Mouse (Mus musculus): ENCODE measurements around the gene Foxk2.
A peak's percentile ranks its signal among the peaks of the same experiment; 100 is the strongest.

Gene Foxk2

DNA sequence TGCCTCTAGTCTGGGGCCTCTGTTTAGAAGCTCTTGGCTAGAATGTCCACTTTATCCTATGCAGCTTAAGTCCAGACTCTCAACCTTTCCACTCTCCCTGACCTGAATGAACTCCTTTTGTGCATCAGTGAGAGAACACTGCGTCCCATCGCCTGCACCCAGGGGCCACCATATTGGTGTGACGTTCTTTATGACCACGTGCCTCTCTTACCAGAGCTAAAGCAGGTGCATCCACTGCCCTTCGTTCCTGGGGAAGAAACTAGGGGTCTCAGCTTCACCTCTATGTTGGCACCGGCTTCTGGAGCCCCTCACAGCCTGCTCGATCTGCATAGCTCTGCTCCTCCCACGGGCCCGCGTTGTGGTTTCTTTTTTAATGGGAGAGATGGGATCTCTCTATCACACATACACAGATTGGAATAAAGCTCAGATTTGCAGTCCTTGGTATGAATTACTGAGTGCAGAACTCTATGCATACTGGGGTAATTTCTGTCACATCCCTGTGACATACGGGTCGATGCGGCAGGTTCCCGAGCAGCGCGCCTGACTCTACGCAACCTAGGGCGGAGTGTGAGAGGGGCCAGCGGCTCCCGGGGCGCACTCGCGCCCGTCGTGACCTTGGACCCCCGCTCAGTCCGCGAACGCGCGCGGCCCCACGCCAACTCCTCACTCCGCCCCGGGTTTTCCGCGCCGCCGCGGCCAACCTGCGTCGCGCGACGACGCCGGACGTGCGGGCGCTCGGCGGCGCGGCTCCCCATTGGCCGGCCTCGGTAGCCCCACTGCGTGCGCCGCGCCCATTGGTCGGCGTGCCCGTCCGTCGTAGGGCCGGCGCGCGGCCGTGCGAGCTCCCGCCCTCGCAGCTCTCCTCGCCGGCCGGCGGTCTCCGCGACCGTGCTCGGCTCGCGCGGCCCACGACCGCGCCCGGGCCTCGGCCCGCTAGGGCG lies at the start of gene Foxk2:
TSS of gene Foxk2 (plus strand) at position 831 of the 941 bp plus-strand sequence.
- peak; percentile 91 for DNase-seq (ENCODE audit: low spot score)

DNA sequence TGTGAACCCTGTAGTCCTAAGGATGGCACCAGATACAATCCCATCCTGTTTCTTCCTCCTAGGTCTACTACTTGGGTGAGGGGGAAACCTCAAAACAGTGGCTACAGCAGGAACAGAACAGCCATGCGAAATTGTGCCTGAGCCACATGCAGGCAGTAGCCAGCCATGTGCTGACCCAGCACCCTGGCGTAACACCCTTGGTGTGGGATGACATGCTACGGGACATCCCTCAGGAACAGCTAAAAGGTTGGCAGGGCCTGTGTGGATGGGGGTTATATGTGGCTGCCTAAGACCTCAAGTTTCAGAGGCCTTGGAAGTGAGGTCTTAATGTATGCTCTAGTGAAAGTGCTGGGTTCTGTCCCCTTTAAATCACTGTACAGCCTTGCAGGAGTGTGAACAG lies 43.0 kb upstream of the Foxk2 start:
- DNase-seq (ENCODE audit: low spot score): no peak

DNA sequence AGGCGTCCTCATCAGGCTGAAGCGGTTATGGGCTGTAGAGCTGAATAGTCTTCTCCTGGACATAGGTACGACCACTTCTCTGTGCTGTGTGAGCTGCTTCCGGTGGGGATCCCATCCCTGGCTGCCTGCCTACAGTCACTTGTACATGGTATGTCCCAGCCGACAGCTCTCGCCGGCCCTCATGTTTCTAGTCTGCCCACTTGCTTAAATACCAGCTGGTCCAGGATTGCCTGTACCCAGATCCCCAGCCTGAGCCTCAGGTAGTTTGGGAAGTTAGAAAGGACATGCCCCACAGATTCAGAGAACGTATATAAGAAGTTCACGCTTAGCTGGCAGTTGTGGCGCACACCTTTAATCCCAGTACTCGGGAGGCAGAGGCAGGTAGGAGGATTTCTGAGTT lies 40.0 kb upstream of the Foxk2 start:
- DNase-seq (ENCODE audit: low spot score): no peak

DNA sequence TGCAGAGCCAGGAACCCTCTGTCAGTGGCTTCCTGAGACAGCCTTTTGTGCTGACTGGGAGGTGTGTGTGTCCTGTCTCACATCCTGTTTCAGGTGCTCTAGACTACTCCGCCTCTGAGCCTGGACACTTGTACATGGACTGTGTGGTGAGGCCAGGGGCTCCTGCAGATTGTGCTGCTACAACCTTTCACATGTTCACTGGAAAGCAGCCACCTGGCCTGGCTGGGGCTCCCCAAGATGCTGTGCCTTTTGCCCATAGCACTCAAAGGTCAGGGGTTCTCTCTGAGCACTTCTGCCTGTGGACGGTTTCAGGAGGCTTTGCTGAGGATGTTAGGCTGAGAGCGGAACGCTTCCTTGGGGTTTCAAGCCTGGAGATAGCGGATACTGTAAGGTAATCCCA lies 39.0 kb upstream of the Foxk2 start:
- no peak for DNase-seq (ENCODE audit: low spot score)

DNA sequence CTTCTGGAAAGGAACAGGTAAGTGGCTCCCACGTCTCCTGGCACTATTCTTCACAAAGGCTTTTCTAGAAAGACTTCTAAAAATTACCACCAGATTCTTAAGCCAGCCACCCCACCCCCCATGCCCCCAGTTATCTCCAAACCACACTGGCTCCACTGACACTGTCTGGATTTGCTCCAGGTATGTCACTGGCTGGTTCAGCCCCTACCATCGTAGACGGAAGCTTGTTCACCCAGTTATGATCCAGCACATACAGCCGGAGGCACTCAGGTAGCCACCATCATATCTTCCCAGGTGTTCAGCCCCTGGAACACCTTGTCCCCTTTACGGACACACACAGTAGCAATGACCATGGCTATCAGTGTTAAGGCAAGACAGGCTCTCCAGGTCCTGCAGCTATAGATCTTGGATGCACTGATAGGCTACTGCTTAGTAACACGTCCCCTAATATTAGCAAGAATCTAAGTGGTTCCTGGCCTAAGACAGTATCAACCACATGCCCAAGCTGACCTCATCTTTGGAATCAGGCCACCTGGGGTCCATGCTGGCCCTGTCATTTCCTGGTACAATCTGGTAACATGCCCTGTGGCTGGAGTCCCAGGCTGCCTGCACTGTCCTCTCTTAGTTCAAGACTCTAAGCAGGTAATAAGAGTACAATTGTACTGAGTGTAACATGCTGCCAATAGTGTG lies 38.3 kb upstream of the Foxk2 start:
- DNase-seq (ENCODE audit: low spot score): no peak

DNA sequence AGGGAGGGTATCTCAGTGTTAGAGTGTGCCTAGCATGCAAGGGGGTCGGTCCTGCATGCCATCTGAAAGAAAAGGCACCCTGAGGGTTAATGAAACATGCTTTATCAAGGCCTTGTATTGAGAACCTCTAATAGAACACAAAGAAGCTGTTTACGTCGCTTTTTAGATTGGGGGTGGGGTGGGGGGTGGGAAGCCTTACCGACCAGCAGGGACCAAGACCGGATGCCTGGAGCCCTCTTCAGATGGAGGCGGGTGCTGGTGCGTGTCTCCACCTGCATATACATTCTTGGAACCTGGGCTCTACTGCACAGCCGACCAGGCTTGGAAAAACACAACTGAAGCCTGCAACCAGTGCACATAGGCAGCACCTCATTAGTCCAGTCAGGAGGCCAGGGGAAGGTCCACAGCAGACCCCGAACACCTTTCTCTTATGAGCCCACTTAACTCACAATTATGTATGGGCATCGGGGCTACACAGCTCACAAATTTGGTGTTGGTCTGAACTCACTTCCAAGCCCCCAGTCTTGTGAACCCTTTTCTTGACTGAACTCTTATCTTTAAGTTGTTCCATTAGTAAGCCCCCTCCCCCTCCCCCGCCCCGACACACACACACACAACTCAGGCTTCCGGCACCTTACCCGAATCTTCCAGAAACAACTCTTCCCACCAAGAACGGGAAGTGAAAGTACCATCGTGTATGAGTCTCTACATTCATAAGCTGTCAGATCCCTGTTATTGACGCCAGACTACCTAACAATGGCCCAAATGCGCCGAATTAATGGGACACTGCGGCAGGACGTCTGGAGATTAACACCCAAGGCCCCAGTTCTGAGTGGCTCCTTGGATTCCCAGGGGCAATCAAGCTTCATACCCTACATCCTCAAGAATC lies 31.4 kb upstream of the Foxk2 start:
- no peak for DNase-seq (ENCODE audit: low spot score)

DNA sequence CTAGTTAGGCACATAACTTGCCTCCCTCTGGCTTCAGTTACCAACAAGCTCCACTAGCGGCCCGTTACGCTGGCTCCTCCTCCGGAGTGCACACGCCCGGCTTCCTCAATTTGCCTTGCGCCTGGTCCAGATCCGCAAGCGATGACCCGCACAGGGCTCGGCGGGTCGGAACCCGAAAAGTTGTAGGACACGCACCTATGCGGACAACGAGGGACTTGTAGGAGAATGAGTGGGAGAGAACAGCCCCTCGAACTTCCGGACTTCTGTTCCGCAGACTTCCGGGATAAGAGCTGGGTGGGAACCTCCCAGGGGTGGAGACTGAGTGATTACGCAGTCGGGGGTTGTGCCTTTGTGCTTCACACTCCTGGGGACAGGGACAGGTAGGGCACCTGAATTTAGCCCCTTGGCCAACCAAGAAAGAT lies 30.8 kb upstream of the Foxk2 start, which contains the start of gene Cybc1:
TSS of gene Cybc1 (minus strand) at position 305 of the 422 bp plus-strand sequence.
- peak; percentile 70 for DNase-seq (ENCODE audit: low spot score)

DNA sequence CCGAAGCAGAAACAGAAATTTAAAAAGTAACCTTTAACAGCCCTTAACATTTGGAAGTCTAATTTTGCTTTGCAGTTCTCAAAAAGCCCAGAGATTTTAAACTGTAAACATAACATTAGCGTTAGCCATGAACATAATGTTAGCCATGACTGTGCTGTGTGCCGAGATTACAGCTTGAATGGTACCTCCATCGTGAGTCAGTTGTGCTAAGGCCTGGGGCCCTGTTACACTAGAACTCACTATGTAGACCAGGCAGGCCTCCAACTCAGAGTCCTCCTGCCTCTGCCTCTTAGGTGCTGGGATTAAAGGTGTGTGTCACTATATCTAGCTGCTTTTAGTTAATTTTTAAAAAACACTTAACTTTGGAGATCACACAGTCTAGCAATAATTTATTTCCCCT lies 28.6 kb upstream of the Foxk2 start:
- DNase-seq (ENCODE audit: low spot score): no peak

DNA sequence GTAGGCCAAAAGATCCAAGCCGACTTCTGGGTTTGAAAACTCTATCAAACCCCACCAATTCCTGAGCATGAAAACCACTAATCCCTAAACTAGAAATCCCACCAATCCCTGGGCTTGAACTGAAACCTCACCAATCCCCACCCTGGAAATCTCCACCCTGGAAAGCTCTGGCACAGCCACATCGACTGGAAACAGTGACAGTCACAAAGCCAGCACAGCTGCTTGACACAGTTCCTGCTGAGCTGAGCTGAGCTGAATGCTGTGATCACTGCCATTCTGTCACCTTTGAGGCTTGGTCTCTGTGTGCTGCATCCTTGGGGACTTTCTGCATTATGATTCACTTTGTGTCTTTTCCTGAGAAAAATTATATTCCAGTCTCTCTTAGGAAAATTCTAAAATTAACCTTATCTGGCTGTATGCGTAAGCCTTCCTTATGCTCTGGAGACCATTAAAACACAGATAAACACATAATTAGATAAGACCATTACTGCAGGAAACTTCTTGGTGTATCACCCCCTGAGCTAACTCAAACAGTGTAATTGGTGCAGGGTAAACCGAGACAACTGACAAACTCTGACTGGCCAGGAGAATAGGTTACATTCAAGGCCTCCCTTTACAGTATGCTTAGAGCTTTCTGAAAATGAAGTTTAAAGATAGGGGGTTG lies 28.0 kb upstream of the Foxk2 start:
- no peak for DNase-seq (ENCODE audit: low spot score)

DNA sequence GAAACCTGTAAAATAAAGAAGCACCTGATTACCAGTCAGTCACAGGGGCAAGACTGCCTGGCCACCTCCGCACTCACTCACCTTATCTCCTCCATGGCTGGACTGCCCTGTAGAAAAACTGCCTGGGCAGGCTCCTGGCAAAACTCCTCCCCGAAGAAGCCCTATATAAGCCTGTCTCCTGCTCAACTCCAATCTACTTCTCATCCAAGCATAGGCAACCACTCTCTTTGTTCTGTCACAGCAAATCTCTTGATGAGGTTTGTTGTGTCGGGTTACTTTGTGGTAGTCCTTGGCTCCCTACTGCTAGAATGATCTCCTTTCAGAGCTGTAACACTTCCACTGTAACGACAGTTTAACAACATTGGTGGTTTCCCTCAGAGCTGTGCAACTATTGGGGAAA lies 27.1 kb upstream of the Foxk2 start:
- DNase-seq (ENCODE audit: low spot score): no peak

DNA sequence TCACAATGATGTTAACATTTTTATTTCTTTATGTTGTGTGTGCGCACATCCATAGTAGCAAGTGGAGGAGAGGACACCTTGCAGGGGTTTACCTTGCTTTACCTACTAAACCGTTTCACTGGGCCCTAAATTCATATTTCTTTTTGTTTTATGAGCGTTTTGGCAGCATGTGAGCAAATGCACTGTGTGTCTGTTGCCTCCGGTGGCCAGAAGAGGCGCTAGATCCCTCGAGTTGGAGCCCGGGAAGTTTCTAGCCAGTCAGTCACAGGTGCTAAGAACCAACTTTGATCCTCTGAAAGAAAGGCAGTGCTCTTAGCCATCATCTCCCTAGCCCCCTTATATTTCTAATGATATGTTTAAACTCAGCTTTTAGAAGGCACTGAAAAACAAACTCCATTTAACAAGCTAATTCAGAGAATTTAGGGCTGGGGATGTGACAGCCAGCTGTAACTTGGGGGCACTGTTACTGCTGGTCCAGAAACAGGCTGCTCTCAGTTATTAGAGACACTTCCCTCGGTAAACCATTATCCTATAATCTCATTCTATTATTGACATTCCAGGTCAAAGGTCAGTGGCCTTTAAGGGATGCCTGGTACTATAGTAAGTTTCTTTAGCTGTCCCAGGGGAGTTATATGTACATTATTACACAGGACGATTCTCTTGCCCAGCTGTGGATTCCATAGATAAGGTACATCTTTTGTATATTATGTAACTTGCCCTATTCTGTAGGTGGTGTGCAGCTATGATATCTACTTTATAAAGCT lies 24.1 kb upstream of the Foxk2 start:
- DNase-seq (ENCODE audit: low spot score): no peak

DNA sequence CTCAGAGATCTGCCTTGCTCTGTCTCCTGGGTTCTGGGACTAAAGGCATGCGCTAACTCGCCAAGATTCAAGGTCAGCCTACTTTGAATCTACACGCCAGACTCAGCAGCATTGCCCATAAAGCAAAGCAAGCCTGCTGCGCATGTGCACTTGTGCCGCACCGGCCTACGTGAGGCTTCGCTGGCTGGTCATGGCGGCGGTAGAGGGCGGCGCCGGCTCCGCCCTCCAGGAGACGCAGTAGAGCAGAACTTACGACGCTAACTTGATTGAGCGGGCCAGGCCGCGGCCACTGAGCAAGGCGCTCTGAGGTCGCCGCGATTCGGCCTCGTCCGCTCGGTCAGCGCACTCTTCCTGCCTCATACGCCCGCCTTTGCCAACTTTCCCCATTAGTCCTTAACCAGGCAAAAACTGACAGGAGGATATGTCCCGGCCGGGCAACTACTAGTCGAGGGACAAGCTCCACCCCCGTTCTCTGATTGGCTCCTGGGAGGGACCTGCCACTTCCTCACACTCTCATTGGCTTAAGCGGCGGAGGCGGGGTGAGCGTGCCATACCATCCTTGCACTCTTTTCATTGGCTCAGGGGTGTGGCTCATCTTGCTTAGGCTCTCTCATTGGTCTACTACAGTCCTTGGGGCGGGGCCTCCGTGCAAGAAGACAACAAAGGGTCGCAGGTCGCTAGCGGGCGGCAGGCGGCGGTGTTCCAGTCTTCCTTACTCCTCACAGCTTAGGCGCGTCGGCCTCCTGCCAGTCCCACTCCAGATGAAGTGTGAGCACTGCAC lies 23.0 kb upstream of the Foxk2 start, which contains the start of gene Narf:
TSS of gene Narf (plus strand) at position 690 of the 781 bp plus-strand sequence.
- DNase-seq (ENCODE audit: low spot score): peak; percentile 100

DNA sequence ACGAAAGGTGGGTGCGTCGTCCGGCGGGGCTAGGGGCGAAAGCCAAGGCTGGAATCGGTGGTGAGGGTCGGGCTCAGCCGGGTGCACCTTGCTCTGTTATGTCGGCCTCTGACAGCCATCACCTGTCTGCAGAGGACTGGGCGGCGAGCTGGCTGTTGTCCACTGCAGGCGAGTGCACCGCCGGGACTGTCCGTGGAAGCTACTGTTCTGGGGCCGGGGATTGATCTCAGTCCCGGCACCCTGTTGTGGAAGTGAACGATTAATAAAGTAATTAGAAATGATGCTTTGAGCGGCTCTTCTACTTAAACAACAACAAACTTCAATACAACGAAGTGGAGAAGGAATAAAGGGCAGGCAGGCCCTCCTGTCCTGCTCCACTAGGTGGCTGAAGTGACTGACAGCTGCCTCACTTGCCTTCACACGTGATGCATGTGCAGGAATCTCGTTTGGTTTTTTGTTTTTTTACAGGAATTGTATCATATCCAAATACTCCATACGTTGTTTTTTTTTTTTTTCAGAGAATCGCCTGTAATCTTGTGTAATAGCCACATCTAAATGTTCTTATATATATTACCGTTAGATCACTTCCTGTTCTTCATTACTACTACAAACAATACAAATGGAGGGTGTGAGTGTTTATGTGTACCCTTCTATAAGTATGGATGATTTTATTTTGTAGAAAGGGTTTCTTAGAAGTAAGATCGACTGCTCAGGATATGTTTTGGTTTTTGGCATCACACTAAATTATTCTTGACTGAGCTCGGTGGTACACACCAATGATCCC lies 22.3 kb upstream of the Foxk2 start:
- DNase-seq (ENCODE audit: low spot score): peak; percentile 39

DNA sequence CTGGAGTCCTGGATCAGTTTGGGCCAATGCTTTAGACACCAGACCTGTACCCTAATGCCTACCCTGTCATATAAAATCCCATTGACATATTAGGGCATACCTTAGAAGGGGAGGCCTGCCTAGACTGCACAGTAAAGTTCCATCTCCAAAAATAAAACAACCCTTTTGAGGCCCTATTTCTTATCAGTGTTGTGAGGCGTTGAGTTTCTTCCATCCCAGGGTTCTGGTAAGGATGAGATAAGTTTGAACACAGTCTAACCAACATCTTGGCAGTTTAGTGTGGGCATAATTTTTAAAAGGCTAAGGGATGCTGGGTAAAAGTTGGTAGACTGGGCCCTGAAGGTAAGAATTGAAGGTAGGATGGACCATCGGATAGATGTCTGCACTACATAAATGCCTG lies 20.1 kb upstream of the Foxk2 start:
- no peak for DNase-seq (ENCODE audit: low spot score)

DNA sequence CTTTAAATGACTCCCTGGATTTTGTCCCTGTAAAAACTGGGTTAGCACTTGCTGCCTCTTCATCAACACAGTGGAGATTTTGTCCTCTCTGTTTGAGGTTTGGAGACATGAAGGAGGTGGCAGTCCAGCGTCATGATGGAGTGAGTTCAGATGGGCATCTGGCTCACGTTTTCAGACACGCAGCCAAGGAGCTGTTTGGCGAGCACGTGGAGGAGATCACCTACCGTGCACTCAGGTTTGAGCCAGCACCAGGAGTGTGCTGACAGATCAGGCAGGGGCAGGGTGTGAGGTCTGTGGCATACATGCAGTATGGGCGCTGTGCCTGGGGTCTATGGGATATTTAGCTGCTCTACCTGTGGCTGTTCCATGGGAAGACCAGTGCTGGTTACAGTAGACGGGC lies 9.6 kb upstream of the Foxk2 start:
- no peak for DNase-seq (ENCODE audit: low spot score)

DNA sequence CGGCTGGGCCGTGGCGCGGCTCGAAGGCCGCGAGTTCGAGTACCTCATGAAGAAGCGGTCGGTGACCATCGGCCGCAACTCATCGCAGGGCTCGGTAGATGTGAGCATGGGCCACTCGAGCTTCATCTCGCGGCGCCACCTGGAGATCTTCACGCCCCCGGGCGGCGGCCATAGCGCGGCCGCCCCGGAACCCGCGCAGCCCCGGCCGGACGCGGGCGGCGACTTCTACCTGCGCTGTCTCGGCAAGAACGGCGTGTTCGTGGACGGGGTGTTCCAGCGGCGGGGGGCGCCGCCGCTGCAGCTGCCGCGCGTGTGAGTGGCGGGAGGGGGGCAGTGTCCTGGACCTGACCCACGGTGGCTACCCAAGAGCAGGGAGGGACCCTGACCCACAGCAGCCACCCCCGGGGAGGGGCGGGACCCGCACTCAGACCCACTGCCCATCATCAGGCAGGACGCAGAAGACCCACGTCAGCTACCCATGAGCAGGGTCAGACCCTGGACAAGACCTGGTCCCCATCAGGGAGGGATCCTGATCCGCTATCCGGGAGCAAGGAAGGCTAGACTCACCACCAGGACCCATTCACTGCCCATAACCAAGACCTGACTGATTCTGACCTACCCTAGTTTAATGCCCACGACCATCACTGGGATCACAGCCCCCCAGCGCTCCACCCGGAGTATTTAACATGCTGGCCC lies 569 bp downstream of the Foxk2 start:
- DNase-seq (ENCODE audit: low spot score): peak; percentile 33

DNA sequence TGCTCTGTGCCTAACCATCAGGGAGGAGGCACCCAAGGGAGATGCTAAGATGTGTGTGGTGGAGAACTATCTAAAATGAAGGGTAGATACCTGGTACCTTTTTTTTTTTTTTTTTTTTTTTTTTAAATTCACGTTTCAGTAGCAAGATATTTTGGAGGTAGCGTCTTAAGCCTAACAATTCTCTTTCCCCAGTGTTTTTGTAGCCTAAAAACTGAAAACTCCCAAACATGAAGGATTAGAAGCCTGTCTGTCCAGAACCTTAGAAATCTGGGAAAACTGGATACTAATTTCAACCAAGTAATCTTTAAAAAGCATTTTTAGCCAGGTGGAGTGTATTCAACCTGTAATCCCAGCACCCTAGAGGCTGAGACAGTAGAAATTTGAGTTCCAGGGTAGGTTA lies 1.3 kb downstream of the Foxk2 start:
- no peak for DNase-seq (ENCODE audit: low spot score)

DNA sequence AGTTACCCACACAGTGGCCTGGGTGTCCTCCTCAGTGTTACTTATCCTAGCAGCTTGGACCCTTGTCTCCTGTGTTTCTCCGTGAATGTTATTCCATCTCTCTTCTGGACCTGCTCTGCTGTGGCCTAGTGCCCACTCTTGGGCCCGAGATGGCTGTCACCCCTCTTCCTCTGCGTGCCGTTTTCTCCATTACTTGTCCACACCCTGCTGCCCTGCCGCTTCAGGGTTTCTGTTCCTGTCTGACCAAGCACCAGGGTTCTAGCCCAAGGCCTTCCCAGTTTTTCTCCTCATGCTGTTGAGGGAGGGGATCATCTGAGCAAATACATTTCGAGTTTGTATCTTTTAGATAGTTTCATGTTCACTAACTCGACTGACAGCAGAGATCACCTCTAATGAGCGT lies 17.7 kb downstream of the Foxk2 start:
- DNase-seq (ENCODE audit: low spot score): no peak

DNA sequence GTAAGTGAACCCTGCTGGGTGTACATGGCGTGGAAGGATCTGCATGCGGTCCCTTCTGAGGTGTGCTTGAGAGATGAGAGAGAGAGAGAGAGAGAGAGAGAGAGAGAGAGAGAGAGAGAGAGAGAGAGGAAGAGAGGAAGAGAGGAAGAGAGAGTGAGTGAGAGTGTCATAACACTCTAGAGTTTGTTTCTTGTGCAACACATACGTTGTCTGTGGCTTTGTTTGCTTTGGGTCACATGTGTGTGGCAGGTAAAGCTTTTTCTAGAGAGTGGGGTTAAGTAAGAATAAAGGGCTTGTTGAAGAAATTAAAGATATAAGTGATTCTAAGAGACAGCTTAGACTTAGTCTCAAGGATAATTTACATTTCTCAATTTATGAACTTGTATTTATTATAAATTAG lies 18.2 kb downstream of the Foxk2 start:
- DNase-seq (ENCODE audit: low spot score): no peak
